Mouse (Mus musculus): ENCODE measurements around the gene Angptl3. TPM values are rescaled to one million over a fixed set of nuclear protein-coding genes. Genes with fewer than 3 reads are reported as not detected.

The Angptl3 gene
- polyA plus RNA-seq, 1 experiment from 2014 or later: 0.68 TPM

GRCm38 (mm10) chr4:99046471-99046870 is 15.7 kb downstream of the Angptl3 start:
- 72% methylated on average over 3 of the region's 3 CpGs for WGBS
- Histone ChIP-seq H3K4me1 (ENCODE audit: control insufficient read depth, insufficient read depth, low read length) (no peaks in the 10 kb centered on the region), H3K27me3 (ENCODE audit: control insufficient read depth, insufficient read depth, low read length) (no peaks in the 10 kb centered on the region), H3K27ac (ENCODE audit: low read length) (no peak overlapping the region), H3K4me2 (ENCODE audit: low read depth, low read length) (no peak overlapping the region), H3K9me3 (replicated peaks; ENCODE audit: control insufficient read depth, low read length) (no peaks in the 10 kb centered on the region), H3K9ac (ENCODE audit: low read length) (no peak overlapping the region), H3K4me3 (ENCODE audit: low read length) (no peak overlapping the region), H3K36me3 (ENCODE audit: control insufficient read depth, insufficient read depth) (peaks cover 12% of the 10 kb centered on the region)
- no peak for ATAC-seq (replicated peaks; ENCODE audit: extremely low read depth, insufficient read depth, low FRiP score)

GRCm38 (mm10) chr4:99048581-99048980 is 17.8 kb downstream of the Angptl3 start:
- Histone ChIP-seq H3K27me3 (ENCODE audit: control insufficient read depth, insufficient read depth, low read length) (no peaks in the 10 kb centered on the region), H3K4me2 (ENCODE audit: low read depth, low read length) (no peak overlapping the region), H3K27ac (ENCODE audit: low read length) (no peak overlapping the region), H3K36me3 (ENCODE audit: control insufficient read depth, insufficient read depth) (peaks cover 8% of the 10 kb centered on the region), H3K4me3 (ENCODE audit: low read length) (no peak overlapping the region), H3K4me1 (ENCODE audit: control insufficient read depth, insufficient read depth, low read length) (no peaks in the 10 kb centered on the region), H3K9ac (ENCODE audit: low read length) (no peak overlapping the region), H3K9me3 (replicated peaks; ENCODE audit: control insufficient read depth, low read length) (no peaks in the 10 kb centered on the region)
- WGBS: 76% methylated on average over 2 of the region's 2 CpGs
- no peak for ATAC-seq (replicated peaks; ENCODE audit: extremely low read depth, insufficient read depth, low FRiP score)

DNA sequence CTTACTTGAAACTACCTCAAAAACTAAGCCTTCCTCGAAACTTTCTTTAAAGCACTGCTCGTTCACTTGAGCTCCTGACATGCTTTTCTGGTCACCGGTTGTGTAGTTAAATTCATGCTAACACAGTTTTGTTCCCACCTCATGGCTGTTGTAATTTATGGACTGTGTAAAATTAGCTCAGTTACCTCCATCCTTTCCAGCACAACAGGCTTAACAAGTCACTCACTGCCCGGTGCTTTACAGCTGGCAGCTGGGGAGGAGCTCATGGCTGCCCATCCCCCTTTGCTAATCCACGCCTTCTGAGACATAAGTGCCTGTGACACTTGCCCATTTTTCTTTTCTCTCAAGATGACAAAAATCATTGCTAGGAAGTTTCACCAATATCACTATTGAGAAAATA is 33.8 kb downstream of the Angptl3 start:
- Histone ChIP-seq H3K36me3 (ENCODE audit: control insufficient read depth, insufficient read depth) (peaks cover 4% of the 10 kb centered on the region; the same call in 1 of the 2 replicates), H3K27me3 (ENCODE audit: control insufficient read depth, insufficient read depth, low read length) (no peaks in the 10 kb centered on the region), H3K9me3 (replicated peaks; ENCODE audit: control insufficient read depth, low read length) (no peaks in the 10 kb centered on the region), H3K4me1 (ENCODE audit: control insufficient read depth, insufficient read depth, low read length) (no peaks in the 10 kb centered on the region), H3K27ac (ENCODE audit: low read length) (no peak overlapping the region), H3K4me3 (ENCODE audit: low read length) (no peak overlapping the region), H3K9ac (ENCODE audit: low read length) (no peak overlapping the region), H3K4me2 (ENCODE audit: low read depth, low read length) (no peak overlapping the region)
- 64% methylated on average over 5 of the region's 5 CpGs for WGBS
- no peak for ATAC-seq (replicated peaks; ENCODE audit: extremely low read depth, insufficient read depth, low FRiP score)

DNA sequence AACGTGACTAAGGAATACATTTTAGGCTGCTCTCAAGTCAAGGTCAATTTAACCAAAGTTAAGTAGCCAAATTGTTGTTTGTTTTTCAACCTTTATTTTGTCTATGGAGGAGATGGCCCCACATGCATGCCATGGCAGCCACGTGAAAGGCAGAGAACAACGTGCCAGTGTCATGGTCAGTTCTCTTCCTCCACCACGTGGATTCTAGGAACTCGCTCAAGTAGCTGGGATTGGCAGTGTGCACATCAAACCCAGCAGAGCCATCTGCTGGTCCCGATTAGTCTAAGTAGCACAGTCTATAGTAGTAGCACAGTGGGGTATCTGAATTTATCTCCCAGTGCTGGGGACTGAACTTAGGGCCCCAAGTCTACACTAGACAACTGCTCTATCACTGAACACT is 38.1 kb downstream of the Angptl3 start:
- Histone ChIP-seq H3K27me3 (ENCODE audit: control insufficient read depth, insufficient read depth, low read length) (no peaks in the 10 kb centered on the region), H3K4me1 (ENCODE audit: control insufficient read depth, insufficient read depth, low read length) (no peaks in the 10 kb centered on the region), H3K27ac (ENCODE audit: low read length) (no peak overlapping the region), H3K9ac (ENCODE audit: low read length) (no peak overlapping the region), H3K36me3 (ENCODE audit: control insufficient read depth, insufficient read depth) (peaks cover 13% of the 10 kb centered on the region), H3K4me2 (ENCODE audit: low read depth, low read length) (no peak overlapping the region), H3K4me3 (ENCODE audit: low read length) (no peak overlapping the region), H3K9me3 (replicated peaks; ENCODE audit: control insufficient read depth, low read length) (no peaks in the 10 kb centered on the region)
- 81% methylated on average over 6 of the region's 6 CpGs for WGBS
- no peak for ATAC-seq (replicated peaks; ENCODE audit: extremely low read depth, insufficient read depth, low FRiP score)

DNA sequence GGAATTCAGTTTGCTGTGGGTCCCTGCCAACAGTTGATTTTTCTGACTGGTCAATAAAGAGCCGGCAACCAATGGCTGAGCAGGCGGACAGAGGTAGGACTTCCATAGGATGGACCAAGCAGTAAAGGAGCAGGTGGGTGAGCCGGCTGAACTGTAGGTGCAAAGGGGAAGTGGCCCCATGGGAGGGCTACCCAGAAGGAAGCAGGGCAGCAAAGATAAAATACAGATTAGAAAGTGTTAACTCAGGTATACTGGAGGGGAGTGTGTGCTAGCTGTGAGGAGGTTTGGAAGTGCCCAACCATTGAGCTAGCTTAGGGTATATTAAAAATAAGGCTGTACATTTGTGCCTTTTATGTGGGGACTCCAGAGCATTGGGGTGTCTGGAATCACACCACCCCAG is 47.3 kb downstream of the Angptl3 start:
- no peaks in the 10 kb centered on the region for H3K4me1 ChIP-seq (ENCODE audit: control insufficient read depth, insufficient read depth, low read length)
- ATAC-seq (replicated peaks; ENCODE audit: extremely low read depth, insufficient read depth, low FRiP score): no peak
- H3K27me3 ChIP-seq (ENCODE audit: control insufficient read depth, insufficient read depth, low read length): no peaks in the 10 kb centered on the region
- WGBS: 78% methylated on average over 3 of the region's 3 CpGs
- H3K4me2 ChIP-seq (ENCODE audit: low read depth, low read length): no peak overlapping the region
- H3K36me3 ChIP-seq (ENCODE audit: control insufficient read depth, insufficient read depth): peaks cover 12% of the 10 kb centered on the region
- H3K9me3 ChIP-seq (replicated peaks; ENCODE audit: control insufficient read depth, low read length): no peaks in the 10 kb centered on the region
- no peak overlapping the region for H3K9ac ChIP-seq (ENCODE audit: low read length)
- H3K27ac ChIP-seq (ENCODE audit: low read length): no peak overlapping the region
- H3K4me3 ChIP-seq (ENCODE audit: low read length): no peak overlapping the region

DNA sequence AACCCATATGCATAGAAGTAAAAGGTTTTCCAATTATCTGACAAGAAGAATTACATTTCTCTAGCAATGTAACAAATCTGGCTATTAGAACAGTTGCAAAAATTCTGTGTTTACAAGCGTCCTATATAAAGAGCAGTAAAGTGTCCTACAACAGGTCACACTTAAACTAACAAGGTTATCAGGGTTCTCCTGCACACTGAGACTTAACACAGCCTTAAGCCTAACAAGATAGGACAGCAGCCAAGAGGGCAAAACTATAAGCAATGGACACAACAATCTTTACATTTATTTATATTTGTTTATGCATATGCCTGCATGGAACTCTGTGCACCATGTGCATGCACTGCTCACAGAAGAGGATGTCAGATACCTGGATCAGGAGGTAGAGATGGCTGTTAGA is 50.4 kb downstream of the Angptl3 start:
- no peak overlapping the region for H3K27ac ChIP-seq (ENCODE audit: low read length)
- ATAC-seq (replicated peaks; ENCODE audit: extremely low read depth, insufficient read depth, low FRiP score): no peak
- WGBS: 52% methylated on average over 1 of the region's 1 CpGs
- no peaks in the 10 kb centered on the region for H3K27me3 ChIP-seq (ENCODE audit: control insufficient read depth, insufficient read depth, low read length)
- no peak overlapping the region for H3K4me3 ChIP-seq (ENCODE audit: low read length)
- peaks cover 16% of the 10 kb centered on the region for H3K36me3 ChIP-seq (ENCODE audit: control insufficient read depth, insufficient read depth)
- no peaks in the 10 kb centered on the region for H3K4me1 ChIP-seq (ENCODE audit: control insufficient read depth, insufficient read depth, low read length)
- no peak overlapping the region for H3K4me2 ChIP-seq (ENCODE audit: low read depth, low read length)
- H3K9me3 ChIP-seq (replicated peaks; ENCODE audit: control insufficient read depth, low read length): no peaks in the 10 kb centered on the region
- H3K9ac ChIP-seq (ENCODE audit: low read length): no peak overlapping the region

DNA sequence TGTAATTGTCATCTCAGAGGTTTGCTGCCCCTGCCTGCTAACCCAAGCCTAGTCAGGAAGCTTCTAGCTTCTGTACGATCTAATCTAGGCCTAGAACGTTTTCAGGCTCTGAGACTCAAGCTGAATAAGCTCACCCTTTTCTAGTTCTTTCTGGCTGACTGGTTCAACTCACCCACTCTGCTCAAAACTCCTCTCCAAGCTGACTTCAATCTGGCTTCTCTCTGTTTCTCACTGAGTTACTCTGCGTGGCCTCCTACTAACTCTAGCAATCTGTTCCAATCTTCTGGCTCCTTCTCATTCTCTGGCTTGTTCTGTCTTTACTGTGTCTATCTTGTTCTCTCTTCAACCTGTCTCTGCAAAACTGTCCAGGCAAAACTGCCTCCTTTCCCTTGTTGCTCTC is 53.1 kb downstream of the Angptl3 start:
- H3K9ac ChIP-seq (ENCODE audit: low read length): no peak overlapping the region
- ATAC-seq (replicated peaks; ENCODE audit: extremely low read depth, insufficient read depth, low FRiP score): no peak
- WGBS: 82% methylated on average over 3 of the region's 3 CpGs
- no peak overlapping the region for H3K4me3 ChIP-seq (ENCODE audit: low read length)
- H3K36me3 ChIP-seq (ENCODE audit: control insufficient read depth, insufficient read depth): peaks cover 9% of the 10 kb centered on the region; the same call in 1 of the 2 replicates
- no peak overlapping the region for H3K4me2 ChIP-seq (ENCODE audit: low read depth, low read length)
- no peaks in the 10 kb centered on the region for H3K9me3 ChIP-seq (replicated peaks; ENCODE audit: control insufficient read depth, low read length)
- H3K27ac ChIP-seq (ENCODE audit: low read length): no peak overlapping the region
- no peaks in the 10 kb centered on the region for H3K27me3 ChIP-seq (ENCODE audit: control insufficient read depth, insufficient read depth, low read length)
- H3K4me1 ChIP-seq (ENCODE audit: control insufficient read depth, insufficient read depth, low read length): no peaks in the 10 kb centered on the region

DNA sequence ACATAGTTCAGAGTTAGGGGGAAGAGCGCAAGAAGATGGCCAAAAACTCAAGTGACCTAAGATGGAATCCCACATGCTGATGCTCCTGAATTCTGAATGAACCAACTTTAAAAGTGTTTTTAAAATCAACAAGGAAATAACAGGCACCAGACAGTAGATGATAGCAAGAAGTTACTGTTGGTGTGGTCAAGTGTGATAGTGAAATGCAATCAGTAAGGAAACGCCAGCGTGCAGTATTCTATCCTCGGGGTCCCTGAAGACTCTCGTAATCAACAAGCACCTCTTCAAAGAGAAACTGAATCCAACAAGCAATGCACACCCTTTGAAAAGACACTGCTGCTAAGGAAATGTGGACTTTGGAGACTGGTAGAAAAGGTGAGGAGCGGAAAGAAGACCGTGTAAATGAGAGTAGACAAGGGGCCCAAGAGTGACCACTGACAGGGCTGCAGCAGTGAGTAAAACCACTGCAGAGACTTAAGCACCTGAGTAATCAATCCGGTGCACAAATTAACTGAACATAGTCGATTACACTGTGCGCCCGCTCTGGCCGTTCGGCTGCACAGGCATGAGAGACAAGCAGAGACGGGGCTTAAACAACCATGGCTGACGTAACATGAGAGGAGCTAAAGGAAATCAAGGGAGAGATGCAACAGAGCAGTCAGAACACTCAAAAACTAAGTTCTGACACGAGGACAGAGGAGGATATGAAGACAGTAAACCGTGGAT is 57.2 kb downstream of the Angptl3 start:
- no peak for ATAC-seq (replicated peaks; ENCODE audit: extremely low read depth, insufficient read depth, low FRiP score)
- no peaks in the 10 kb centered on the region for H3K27me3 ChIP-seq (ENCODE audit: control insufficient read depth, insufficient read depth, low read length)
- H3K9me3 ChIP-seq (replicated peaks; ENCODE audit: control insufficient read depth, low read length): no peaks in the 10 kb centered on the region
- H3K4me3 ChIP-seq (ENCODE audit: low read length): no peak overlapping the region
- no peak overlapping the region for H3K9ac ChIP-seq (ENCODE audit: low read length)
- H3K27ac ChIP-seq (ENCODE audit: low read length): no peak overlapping the region
- H3K4me1 ChIP-seq (ENCODE audit: control insufficient read depth, insufficient read depth, low read length): peaks cover 6% of the 10 kb centered on the region; the same call in 1 of the 2 replicates
- 89% methylated on average over 17 of the region's 17 CpGs for WGBS
- no peak overlapping the region for H3K4me2 ChIP-seq (ENCODE audit: low read depth, low read length)
- H3K36me3 ChIP-seq (ENCODE audit: control insufficient read depth, insufficient read depth): peaks cover 4% of the 10 kb centered on the region; the same call in 1 of the 2 replicates

GRCm38 (mm10) chr4:99091151-99091701 is 60.5 kb downstream of the Angptl3 start:
- no peak for ATAC-seq (replicated peaks; ENCODE audit: extremely low read depth, insufficient read depth, low FRiP score)
- no peak overlapping the region for H3K27ac ChIP-seq (ENCODE audit: low read length)
- peaks cover 6% of the 10 kb centered on the region; the same call in 1 of the 2 replicates for H3K4me1 ChIP-seq (ENCODE audit: control insufficient read depth, insufficient read depth, low read length)
- no peaks in the 10 kb centered on the region for H3K27me3 ChIP-seq (ENCODE audit: control insufficient read depth, insufficient read depth, low read length)
- no peaks in the 10 kb centered on the region for H3K9me3 ChIP-seq (replicated peaks; ENCODE audit: control insufficient read depth, low read length)
- no peak overlapping the region for H3K9ac ChIP-seq (ENCODE audit: low read length)
- no peaks in the 10 kb centered on the region for H3K36me3 ChIP-seq (ENCODE audit: control insufficient read depth, insufficient read depth)
- WGBS: 37% methylated on average over 3 of the region's 3 CpGs
- H3K4me2 ChIP-seq (ENCODE audit: low read depth, low read length): no peak overlapping the region
- no peak overlapping the region for H3K4me3 ChIP-seq (ENCODE audit: low read length)

All from heart, embryonic 16.5 days (tissue).